Mouse (Mus musculus) midbrain, embryonic 13.5 days (tissue): ENCODE measurements at regions not wholly inside any gene's neighbourhood (a gene's known extent, or its start where the extent isn't known, plus 50 kb on each side); places are given as distances from the start of the nearest gene placed in this dataset.

Experiments
- ATAC-seq: fragments of 200-750 bp; cut with Nextera tagmentation; 2 replicates; pipeline ENCODE4 v1.8.0; 2017; ENCODE audit warnings: mild to moderate bottlenecking, moderate TSS enrichment, moderate library complexity
- H3K27ac ChIP-seq: fragments of 300-500 bp; sonication (generic); 2 replicates; pipeline ENCODE4 v1.5.1; 2015; ENCODE audit warnings: inconsistent platforms, mild to moderate bottlenecking, moderate library complexity
- H3K27me3 ChIP-seq: fragments of 300-500 bp; sonication (generic); 2 replicates; pipeline ENCODE4 v1.6.1; 2015; ENCODE audit warnings: mild to moderate bottlenecking, inconsistent platforms
- H3K36me3 ChIP-seq: fragments of 300-500 bp; sonication (generic); 2 replicates; pipeline ENCODE4 v1.6.1; 2015; ENCODE audit warnings: mild to moderate bottlenecking, inconsistent platforms
- H3K4me1 ChIP-seq: fragments of 300-500 bp; sonication (generic); replicated peaks from 2 replicates; pipeline ENCODE4 v1.6.1; 2015; ENCODE audit warnings: inconsistent platforms
- H3K4me2 ChIP-seq: fragments of 300-500 bp; sonication (generic); replicated peaks from 2 replicates; pipeline ENCODE4 v1.6.1; 2015; ENCODE audit warnings: moderate library complexity, mild to moderate bottlenecking, inconsistent platforms
- H3K4me3 ChIP-seq: fragments of 300-500 bp; sonication (generic); replicated peaks from 2 replicates; pipeline ENCODE4 v1.5.1; 2015; ENCODE audit warnings: mild to moderate bottlenecking, inconsistent platforms
- H3K9ac ChIP-seq: fragments of 300-500 bp; sonication (generic); replicated peaks from 2 replicates; pipeline ENCODE4 v1.6.1; 2015; ENCODE audit warnings: mild to moderate bottlenecking, inconsistent platforms
- H3K9me3 ChIP-seq: fragments of 300-500 bp; sonication (generic); 2 replicates; pipeline ENCODE4 v1.6.1; 2016; ENCODE audit warnings: mild to moderate bottlenecking, inconsistent platforms
- WGBS: fragments of 180-500 bp; shearing (Covaris S2); methylation state at CpG from one replicate; pipeline ENCODE4 v1.1.7; 2015; 5-methylcytosine and 5-hydroxymethylcytosine counted together

DNA sequence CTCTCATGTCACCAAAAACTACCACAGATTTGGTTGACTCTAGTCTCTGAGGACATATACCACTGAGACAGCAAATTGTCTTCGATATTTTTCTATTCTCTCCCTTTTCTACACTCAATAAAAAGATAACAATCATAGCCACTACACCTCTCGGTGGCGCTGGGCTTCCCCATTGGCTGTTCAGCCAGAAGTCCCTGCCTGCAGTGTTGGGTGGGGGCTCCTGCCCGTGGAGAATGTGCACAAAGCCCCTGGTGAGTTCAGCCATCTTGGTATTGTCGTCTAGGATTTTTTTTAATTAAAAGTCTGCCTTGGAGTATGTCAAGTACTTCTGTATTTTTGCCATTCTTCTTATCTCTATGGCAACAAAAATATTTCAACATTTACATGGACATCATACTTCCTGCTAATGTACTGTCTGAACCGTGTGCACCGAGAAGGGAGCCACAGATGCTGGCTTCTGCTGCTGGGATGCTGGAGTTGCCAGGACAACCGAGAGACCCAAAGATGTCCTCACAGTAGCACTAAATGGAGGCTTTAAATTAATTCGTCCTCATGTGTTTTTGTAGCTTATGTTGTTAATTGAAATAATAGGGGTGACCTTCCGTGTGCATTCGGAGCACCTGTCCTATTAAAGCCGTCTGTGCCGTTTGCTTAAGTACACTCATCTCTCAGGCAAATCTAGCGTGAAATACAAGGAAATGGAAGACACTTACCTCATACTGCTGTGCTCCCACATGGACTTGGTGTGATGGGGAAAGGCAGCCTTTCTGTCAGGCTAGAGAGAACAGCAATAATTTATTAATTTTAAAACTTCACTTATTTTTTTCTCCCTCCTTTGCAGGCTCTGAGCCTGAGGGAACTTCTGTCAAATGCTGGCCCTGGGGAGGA is 199.7 kb upstream of the A230072I06Rik start:
- Histone ChIP-seq H3K9me3 (no peaks in the 10 kb centered on the region), H3K27me3 (peaks cover 17% of the 10 kb centered on the region), H3K9ac (no peak overlapping the region), H3K4me3 (no peak overlapping the region), H3K36me3 (no peaks in the 10 kb centered on the region), H3K4me1 (peaks cover 9% of the 10 kb centered on the region), H3K4me2 (no peak overlapping the region), H3K27ac (no peak overlapping the region)
- 62% methylated on average over 14 of the region's 14 CpGs for WGBS
- ATAC-seq = peak; percentile 73

DNA sequence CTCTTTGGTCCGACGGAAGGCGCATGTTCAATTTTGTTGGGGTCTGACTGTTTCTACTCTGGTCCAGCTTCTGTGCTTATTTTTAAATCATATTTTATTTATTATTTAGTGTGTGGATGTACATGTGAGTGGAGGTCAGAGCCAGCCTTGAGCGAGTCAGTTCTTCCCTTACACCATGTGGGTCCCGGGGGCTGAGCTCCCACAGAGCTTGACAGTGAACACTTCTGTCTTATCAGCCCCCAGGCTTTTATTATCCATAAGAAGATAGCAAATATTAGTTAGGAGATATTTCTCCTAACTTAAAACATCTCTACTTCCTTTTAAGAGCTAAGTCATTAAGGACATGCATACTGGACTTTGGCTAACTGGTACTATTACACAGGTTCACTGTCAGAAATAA is 197.1 kb upstream of the A230072I06Rik start:
- Histone ChIP-seq H3K4me1 (peaks cover 9% of the 10 kb centered on the region), H3K27ac (no peak overlapping the region), H3K4me3 (no peak overlapping the region), H3K4me2 (no peak overlapping the region), H3K9ac (no peak overlapping the region), H3K36me3 (no peaks in the 10 kb centered on the region), H3K27me3 (peaks cover 16% of the 10 kb centered on the region), H3K9me3 (no peaks in the 10 kb centered on the region)
- ATAC-seq = no peak
- WGBS = 88% methylated on average over 5 of the region's 5 CpGs

DNA sequence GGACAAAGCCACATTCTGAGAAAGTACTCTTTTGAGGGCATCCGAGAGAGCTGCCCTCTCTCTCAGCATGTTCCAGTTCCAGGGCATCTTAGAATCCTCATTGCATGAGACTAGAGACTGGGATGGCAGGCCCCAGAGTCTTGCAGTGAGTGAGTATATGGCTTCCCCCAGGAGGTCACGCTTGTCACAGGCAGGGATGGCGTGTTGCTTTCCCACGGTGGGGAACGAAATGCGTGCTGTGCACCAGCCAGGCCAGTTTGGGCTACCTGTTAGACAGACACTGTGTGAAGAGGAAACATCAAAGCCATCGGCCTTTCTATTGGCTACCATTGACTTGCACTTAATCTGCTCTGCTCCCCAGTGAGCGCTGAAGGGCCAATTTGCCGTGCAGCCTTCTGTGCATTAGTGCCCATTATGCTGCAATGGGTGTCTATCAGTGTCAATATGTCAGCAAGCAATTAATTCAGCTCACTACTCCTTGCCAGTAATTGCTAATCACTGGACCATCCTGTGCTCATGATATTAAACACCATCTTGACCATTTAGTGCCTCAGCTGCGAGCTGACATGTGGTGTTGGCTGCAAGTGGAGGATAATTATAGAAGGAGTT is 191.3 kb upstream of the A230072I06Rik start:
- Histone ChIP-seq H3K27ac (no peak overlapping the region), H3K9me3 (no peaks in the 10 kb centered on the region), H3K4me1 (peaks cover 6% of the 10 kb centered on the region), H3K9ac (no peak overlapping the region), H3K4me2 (no peak overlapping the region), H3K27me3 (peaks cover 22% of the 10 kb centered on the region), H3K4me3 (no peak overlapping the region), H3K36me3 (no peaks in the 10 kb centered on the region)
- 45% methylated on average over 10 of the region's 10 CpGs for WGBS
- peak; percentile 63 for ATAC-seq

DNA sequence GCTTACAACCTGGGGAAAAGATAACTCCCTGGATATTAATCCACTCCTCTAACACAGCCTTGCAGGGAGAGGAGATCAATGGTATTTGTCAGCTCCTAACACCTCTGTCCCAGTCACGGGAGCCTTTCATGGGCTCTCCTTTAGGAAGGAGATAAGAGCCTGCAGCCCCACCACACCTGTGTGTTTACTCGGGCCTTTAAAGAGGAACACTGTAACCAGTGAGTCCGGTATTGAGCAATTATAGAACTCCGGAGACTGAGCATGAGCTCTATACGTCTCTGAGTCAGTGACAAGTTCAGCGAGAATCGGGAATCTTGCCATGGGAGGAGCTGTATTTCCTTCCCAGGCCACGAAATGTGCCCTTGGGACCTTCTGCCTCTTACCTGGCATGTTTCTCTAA is 178.5 kb upstream of the A230072I06Rik start:
- H3K27me3 ChIP-seq = peaks cover 47% of the 10 kb centered on the region
- 89% methylated on average over 8 of the region's 8 CpGs for WGBS
- peaks cover 22% of the 10 kb centered on the region for H3K4me1 ChIP-seq
- H3K4me2 ChIP-seq = no peak overlapping the region
- H3K4me3 ChIP-seq = no peak overlapping the region
- 0 out of 2 replicates have a peak, but pooled peaks cover 7% of the 10 kb centered on the region for H3K9me3 ChIP-seq
- H3K36me3 ChIP-seq = no peaks in the 10 kb centered on the region
- no peak overlapping the region for H3K9ac ChIP-seq
- no peak for ATAC-seq
- H3K27ac ChIP-seq = no peak overlapping the region

DNA sequence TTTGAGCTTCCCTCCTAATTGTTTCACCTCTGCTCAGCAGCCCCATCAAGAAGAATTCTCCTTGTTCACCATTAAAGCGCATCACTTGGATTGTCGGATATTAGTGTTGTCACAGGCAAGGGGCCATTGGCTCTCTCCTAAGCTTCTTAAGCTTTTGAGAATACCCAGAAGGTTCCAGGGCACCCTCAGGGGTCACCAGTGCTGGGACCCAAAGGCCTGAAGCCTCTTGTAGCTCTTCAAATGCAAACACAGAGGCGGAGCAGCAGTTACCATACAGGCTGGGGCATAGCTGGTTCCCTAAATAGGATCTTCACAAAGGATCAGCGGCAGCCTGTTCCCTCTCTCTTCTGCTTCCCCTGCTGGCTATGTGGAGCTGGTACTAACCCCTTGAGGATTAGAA is 175.3 kb upstream of the A230072I06Rik start:
- no peak for ATAC-seq
- Histone ChIP-seq H3K4me1 (peaks cover 33% of the 10 kb centered on the region), H3K36me3 (no peaks in the 10 kb centered on the region), H3K9ac (no peak overlapping the region), H3K4me3 (no peak overlapping the region), H3K27ac (no peak overlapping the region), H3K4me2 (no peak overlapping the region), H3K9me3 (0 out of 2 replicates have a peak, but pooled peaks cover 7% of the 10 kb centered on the region), H3K27me3 (peaks cover 54% of the 10 kb centered on the region)
- 22% methylated on average over 4 of the region's 4 CpGs for WGBS

DNA sequence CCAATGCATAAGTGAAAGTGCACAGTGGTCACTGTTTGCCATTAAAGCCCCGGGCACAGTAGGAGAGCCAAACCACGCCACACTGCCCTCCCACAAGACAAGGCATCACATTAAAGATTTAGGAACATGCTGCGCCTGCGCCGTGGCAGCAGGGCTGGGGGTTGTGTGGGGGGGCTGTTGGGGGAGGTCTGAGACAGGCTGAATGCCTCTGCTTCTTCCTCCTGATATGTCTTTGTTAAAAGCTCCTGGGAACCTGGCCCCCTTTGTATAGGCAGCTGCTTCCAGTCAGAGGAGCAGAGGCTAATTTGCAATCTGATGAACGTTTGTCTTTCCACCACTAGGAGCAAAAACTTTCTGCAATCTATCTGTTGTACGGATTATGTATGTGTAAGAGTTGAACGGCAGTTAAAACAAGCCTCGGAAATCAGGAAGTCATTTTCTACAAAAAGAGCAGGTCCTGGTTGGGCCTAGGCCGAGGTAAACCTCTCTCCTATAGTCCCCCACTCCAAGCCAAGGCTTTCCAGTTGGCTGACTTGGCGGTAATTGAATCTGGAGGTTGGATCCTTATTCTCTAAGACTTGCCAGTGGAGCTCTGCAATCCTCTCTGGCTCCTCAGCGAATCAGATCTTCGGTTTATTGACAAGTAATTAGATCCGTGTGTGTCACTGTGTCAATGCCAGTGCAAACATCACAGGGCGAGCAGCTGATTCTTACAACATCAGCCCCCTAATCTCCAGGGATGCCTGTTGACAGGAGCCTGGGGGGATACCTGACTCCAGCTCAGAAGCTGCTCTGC is 173.3 kb upstream of the A230072I06Rik start:
- 3% methylated on average over 15 of the region's 15 CpGs for WGBS
- peak overlapping the region; percentile 37 for H3K27ac ChIP-seq
- H3K9ac ChIP-seq = no peak overlapping the region
- H3K27me3 ChIP-seq = peaks cover 63% of the 10 kb centered on the region
- peak overlapping the region; percentile 24 for H3K4me2 ChIP-seq
- ATAC-seq = peak; percentile 81
- H3K4me1 ChIP-seq = peaks cover 46% of the 10 kb centered on the region
- no peaks in the 10 kb centered on the region for H3K36me3 ChIP-seq
- H3K4me3 ChIP-seq = no peak overlapping the region
- H3K9me3 ChIP-seq = 0 out of 2 replicates have a peak, but pooled peaks cover 7% of the 10 kb centered on the region

DNA sequence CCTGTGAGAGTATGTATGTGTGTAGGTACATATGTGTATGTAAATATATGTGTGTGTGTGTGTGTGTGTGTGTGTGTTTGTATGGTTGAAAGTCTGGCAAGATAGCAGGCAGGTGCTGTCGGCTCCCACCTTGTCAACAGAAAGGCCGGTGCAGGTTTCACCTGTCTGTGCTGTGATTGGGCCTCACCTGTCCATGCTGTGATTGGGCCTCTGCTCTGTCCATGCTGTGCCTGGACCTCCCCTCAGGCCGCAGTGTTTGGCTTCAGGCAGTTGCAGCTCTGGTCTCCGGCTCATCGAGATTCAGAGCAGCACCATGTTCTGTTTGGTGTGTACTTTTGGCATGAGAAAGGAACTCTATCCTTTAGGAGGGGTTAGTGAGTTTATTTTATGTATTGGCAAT is 170.0 kb upstream of the A230072I06Rik start:
- peaks cover 44% of the 10 kb centered on the region for H3K4me1 ChIP-seq
- no peak for ATAC-seq

DNA sequence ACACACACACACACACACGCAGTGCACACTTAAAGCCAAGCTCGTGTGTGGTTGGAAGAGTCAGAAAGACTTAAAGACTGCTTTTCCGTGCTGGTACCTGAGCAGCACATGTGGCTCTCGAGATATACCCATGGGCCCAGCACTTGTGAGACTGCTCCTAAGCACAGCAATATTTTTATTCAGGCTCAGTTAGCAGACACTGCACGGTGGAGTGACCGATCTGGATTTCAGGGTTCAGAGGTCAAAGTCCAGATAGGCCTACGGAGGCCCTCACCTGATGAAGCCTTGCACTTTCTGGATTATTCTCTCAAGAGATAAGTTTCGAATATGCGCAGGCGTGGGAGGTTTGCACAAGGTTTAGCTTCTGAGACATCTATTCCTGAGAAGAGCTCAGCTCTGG is 167.0 kb upstream of the A230072I06Rik start:
- WGBS = 82% methylated on average over 10 of the region's 10 CpGs

More for the DNA sequence above, 170.0 kb upstream of the A230072I06Rik start:
- Histone ChIP-seq H3K27ac (no peak overlapping the region), H3K36me3 (no peaks in the 10 kb centered on the region), H3K27me3 (peaks cover 66% of the 10 kb centered on the region), H3K9me3 (no peaks in the 10 kb centered on the region), H3K4me2 (no peak overlapping the region), H3K4me3 (no peak overlapping the region), H3K9ac (no peak overlapping the region)
- 77% methylated on average over 5 of the region's 5 CpGs for WGBS

DNA sequence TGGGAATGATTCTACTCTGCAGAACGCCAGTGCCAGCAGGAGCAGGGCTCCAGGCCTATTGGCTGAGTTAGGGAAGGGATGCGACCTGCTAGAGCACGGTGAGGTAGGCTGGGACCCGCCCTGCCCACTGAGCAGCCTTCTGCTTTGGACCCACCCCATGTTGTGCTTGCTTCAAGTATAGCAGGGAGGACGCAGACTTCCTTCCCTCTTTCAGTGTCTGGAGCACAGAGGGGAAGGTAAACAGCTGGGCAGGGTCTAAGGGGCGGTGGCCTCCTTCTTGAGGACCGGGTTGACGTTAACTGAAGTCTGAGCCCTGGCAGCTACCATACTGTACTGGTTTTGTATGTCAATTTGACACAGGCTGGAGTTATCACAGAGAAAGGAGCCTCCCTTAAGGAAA is 165.6 kb upstream of the A230072I06Rik start:
- no peaks in the 10 kb centered on the region for H3K9me3 ChIP-seq
- 36% methylated on average over 8 of the region's 8 CpGs for WGBS
- peaks cover 55% of the 10 kb centered on the region for H3K27me3 ChIP-seq
- no peak overlapping the region for H3K4me3 ChIP-seq
- peaks cover 20% of the 10 kb centered on the region for H3K4me1 ChIP-seq
- no peak overlapping the region for H3K4me2 ChIP-seq
- ATAC-seq = 0 out of 2 replicates have a peak, but pooled peaks have one; percentile 11
- H3K9ac ChIP-seq = no peak overlapping the region
- no peak overlapping the region for H3K27ac ChIP-seq
- no peaks in the 10 kb centered on the region for H3K36me3 ChIP-seq

More for the DNA sequence above, 167.0 kb upstream of the A230072I06Rik start:
- no peaks in the 10 kb centered on the region for H3K36me3 ChIP-seq
- H3K4me2 ChIP-seq = no peak overlapping the region
- no peak overlapping the region for H3K9ac ChIP-seq
- no peak for ATAC-seq
- H3K9me3 ChIP-seq = no peaks in the 10 kb centered on the region
- peaks cover 20% of the 10 kb centered on the region for H3K4me1 ChIP-seq
- H3K4me3 ChIP-seq = no peak overlapping the region
- H3K27ac ChIP-seq = no peak overlapping the region
- peaks cover 54% of the 10 kb centered on the region for H3K27me3 ChIP-seq

DNA sequence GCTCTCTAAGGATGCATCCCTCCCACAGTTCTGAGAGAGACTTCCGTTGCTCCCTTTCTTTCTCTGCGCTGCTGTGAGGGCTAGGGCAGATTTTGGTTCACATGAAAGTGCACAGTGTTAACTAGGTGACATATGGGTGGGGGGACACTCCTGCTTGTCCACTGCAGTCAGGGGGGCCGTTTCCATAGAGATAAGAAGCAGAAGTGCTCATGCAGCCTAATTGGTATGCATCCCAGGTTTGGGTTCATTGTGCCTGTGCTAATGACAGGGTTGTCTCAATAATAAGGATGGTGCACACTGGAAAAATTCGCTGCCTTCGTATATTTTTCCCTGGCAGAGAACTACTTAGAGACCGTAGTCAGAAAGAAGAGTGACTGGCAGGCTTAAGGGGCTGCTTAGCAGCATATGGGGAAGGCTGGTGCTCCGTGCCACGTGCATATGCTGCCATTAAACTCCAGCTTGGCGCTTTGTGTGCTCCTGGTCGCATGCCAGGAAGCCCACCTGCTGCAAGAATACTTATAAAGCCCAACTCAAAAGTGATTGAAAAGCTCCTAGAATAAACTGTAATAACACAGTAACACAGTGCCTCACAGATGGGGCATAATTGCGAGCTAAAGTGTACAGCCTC is 152.1 kb upstream of the A230072I06Rik start:
- Histone ChIP-seq H3K4me3 (no peak overlapping the region), H3K4me1 (peaks cover 31% of the 10 kb centered on the region), H3K27ac (peak overlapping the region; percentile 82), H3K27me3 (peaks cover 26% of the 10 kb centered on the region), H3K4me2 (peak overlapping the region; percentile 41), H3K9me3 (no peaks in the 10 kb centered on the region), H3K36me3 (no peaks in the 10 kb centered on the region), H3K9ac (peak overlapping the region; percentile 41)
- ATAC-seq = peak; percentile 92
- 5% methylated on average over 11 of the region's 11 CpGs for WGBS

DNA sequence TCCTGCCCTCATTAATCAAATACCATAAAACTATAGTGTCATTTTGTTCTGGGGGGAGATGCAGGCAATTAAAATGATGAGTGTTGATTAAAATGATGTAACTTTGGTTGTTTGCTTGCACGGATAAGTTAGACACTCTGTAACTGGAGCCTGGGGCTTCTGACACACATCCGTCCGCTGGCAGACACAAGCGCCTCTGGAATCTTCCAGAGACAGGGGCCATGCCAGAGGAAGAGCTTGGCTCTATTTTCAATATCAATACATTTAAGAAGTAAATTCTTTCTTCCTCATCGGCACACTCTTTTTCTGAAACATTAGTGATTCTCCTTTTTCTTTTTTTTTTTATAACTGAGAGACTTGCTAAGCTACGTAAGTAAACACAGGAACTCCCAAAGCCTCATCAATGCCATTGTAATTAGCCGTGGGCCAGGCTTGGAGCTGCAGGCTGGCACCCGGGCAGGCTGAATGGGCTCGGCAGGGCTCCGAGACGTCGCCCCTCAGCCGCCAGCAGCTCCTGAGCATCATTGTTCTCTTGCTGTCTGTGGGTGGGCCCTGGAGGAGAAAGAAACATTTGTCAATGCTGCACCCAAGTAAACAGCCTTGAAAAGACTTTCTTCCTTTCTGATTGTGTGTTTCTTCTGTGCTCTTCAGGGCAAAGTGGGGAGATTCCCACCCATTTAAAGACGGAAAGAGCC is 151.4 kb upstream of the A230072I06Rik start:
- no peak overlapping the region for H3K4me3 ChIP-seq
- H3K36me3 ChIP-seq = no peaks in the 10 kb centered on the region
- peak overlapping the region; percentile 82 for H3K27ac ChIP-seq
- H3K27me3 ChIP-seq = peaks cover 32% of the 10 kb centered on the region
- peaks cover 31% of the 10 kb centered on the region for H3K4me1 ChIP-seq
- H3K4me2 ChIP-seq = peak overlapping the region; percentile 23; the same call in 1 of the 2 replicates
- ATAC-seq = peak; percentile 55
- 8% methylated on average over 14 of the region's 14 CpGs for WGBS
- H3K9ac ChIP-seq = peak overlapping the region; percentile 28; the same call in 1 of the 2 replicates
- H3K9me3 ChIP-seq = no peaks in the 10 kb centered on the region
